Mouse (Mus musculus) olfactory bulb, adult 2 months (tissue): ENCODE measurements around the gene Kcnn3. TPM values are rescaled to one million over a fixed set of nuclear protein-coding genes. Genes with fewer than 3 reads are reported as not detected.

Experiments
- H3K27ac ChIP-seq: fragments of 200-500 bp; 2 replicates; pipeline ENCODE4 v1.5.1; 2012; ENCODE audit warnings: low read depth, low read length; ENCODE audit not compliant: insufficient read depth
- H3K4me1 ChIP-seq: fragments of 200-500 bp; 2 replicates; pipeline ENCODE4 v1.6.1; 2012; ENCODE audit warnings: low read length; ENCODE audit not compliant: control insufficient read depth, insufficient read depth
- H3K4me3 ChIP-seq: fragments of 200-500 bp; 2 replicates; pipeline ENCODE4 v1.5.1; 2012; ENCODE audit warnings: mild to moderate bottlenecking, low read depth, low read length, moderate library complexity; ENCODE audit not compliant: insufficient read depth
- CTCF ChIP-seq: fragments of 200-500 bp; IDR thresholded peaks from 2 replicates; pipeline ENCODE4 v1.5.1; 2012; ENCODE audit warnings: low read depth, mild to moderate bottlenecking, low read length, moderate library complexity; ENCODE audit not compliant: insufficient read depth
- POLR2A ChIP-seq: fragments of 200-500 bp; IDR thresholded peaks from 2 replicates; pipeline ENCODE4 v1.6.1; 2012; ENCODE audit warnings: mild to moderate bottlenecking, low read depth, low read length, moderate library complexity; ENCODE audit not compliant: insufficient read depth
- WGBS: fragments of 180-500 bp; shearing (Covaris S2); methylation state at CpG from one replicate; pipeline ENCODE4 v1.1.7; 2018; 5-methylcytosine and 5-hydroxymethylcytosine counted together
- polyA plus RNA-seq: library from polyadenylated mRNA; stranded (reverse); fragments of >200 nt; gene quantifications from 2 replicates; pipeline ENCODE4 v1.2.4, GENCODE M21; 2012; ENCODE audit warnings: low replicate concordance; ENCODE audit not compliant: missing spikeins, insufficient read depth, insufficient read length

Gene Kcnn3
- polyA plus RNA-seq, 1 experiment, result not detected

- Histone ChIP-seq H3K27ac (no peak overlapping the region), H3K4me3 (no peak overlapping the region), H3K4me1 (peaks cover 8% of the 10 kb centered on the region; the same call in 1 of the 2 replicates)
- TF ChIP-seq POLR2A (no peak), CTCF (no peak)
- 94% methylated on average over 3 of the region's 3 CpGs for WGBS
Measured at GRCm38 (mm10) chr3:89490790-89491189, 29.2 kb upstream of the Kcnn3 start.

DNA sequence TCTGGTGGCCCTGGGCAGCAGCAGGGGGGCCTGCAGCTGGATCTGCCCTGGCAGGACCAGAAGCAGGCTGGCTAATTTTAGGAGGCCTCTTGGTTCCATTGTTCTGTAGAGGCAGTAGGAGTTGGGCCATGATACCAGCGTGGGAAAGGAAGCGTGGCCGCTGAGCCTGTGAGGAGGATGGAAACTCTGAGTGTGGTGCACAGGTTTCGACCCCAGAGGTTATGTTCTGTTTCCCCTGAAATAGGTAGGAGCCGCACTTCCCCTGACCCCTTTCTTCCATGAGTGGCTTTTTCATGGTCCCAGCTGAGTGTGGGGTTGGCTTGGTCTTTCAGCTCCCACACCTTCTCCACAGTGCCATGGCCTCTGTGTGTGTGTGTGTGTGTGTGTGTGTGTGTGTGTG, 28.4 kb upstream of the Kcnn3 start:
- WGBS, result 88% methylated on average over 5 of the region's 5 CpGs

GRCm38 (mm10) chr3:89492701-89493151, 27.2 kb upstream of the Kcnn3 start:
- no peak overlapping the region for H3K4me3 ChIP-seq
- H3K4me1 ChIP-seq, result peaks cover 8% of the 10 kb centered on the region; the same call in 1 of the 2 replicates
- H3K27ac ChIP-seq, result no peak overlapping the region
- WGBS, result 75% methylated on average over 8 of the region's 8 CpGs
- no peak for TF ChIP-seq CTCF
- TF ChIP-seq POLR2A, result no peak

More for the DNA sequence above, 28.4 kb upstream of the Kcnn3 start:
- no peak overlapping the region for H3K27ac ChIP-seq
- no peak for TF ChIP-seq POLR2A
- peaks cover 8% of the 10 kb centered on the region; the same call in 1 of the 2 replicates for H3K4me1 ChIP-seq
- no peak overlapping the region for H3K4me3 ChIP-seq

- no peak overlapping the region for H3K4me3 ChIP-seq
- H3K4me1 ChIP-seq, result 0 out of 2 replicates have a peak, but pooled peaks cover 1% of the 10 kb centered on the region
- no peak for TF ChIP-seq CTCF
- TF ChIP-seq POLR2A, result no peak
- no peak overlapping the region for H3K27ac ChIP-seq
- 88% methylated on average over 5 of the region's 5 CpGs for WGBS
Measured at GRCm38 (mm10) chr3:89494630-89495029, 25.3 kb upstream of the Kcnn3 start.

GRCm38 (mm10) chr3:89496366-89496765, 23.6 kb upstream of the Kcnn3 start:
- Histone ChIP-seq H3K27ac (no peak overlapping the region), H3K4me1 (no peaks in the 10 kb centered on the region), H3K4me3 (no peak overlapping the region)
- TF ChIP-seq POLR2A (no peak), CTCF (no peak)
- WGBS, result 73% methylated on average over 3 of the region's 3 CpGs

GRCm38 (mm10) chr3:89499696-89500095, 20.3 kb upstream of the Kcnn3 start:
- Histone ChIP-seq H3K4me1 (no peaks in the 10 kb centered on the region), H3K27ac (no peak overlapping the region), H3K4me3 (no peak overlapping the region)
- TF ChIP-seq POLR2A, result no peak
- no peak for TF ChIP-seq CTCF
- 42% methylated on average over 7 of the region's 7 CpGs for WGBS

GRCm38 (mm10) chr3:89501486-89501885, 18.5 kb upstream of the Kcnn3 start:
- Histone ChIP-seq H3K4me3 (no peak overlapping the region), H3K4me1 (no peaks in the 10 kb centered on the region), H3K27ac (no peak overlapping the region)
- no peak for TF ChIP-seq POLR2A
- no peak for TF ChIP-seq CTCF

- Histone ChIP-seq H3K4me1 (no peaks in the 10 kb centered on the region), H3K4me3 (no peak overlapping the region), H3K27ac (no peak overlapping the region)
- no peak for TF ChIP-seq POLR2A
- no peak for TF ChIP-seq CTCF
- WGBS, result 87% methylated on average over 7 of the region's 7 CpGs
Measured at GRCm38 (mm10) chr3:89502551-89502950, 17.4 kb upstream of the Kcnn3 start.

DNA sequence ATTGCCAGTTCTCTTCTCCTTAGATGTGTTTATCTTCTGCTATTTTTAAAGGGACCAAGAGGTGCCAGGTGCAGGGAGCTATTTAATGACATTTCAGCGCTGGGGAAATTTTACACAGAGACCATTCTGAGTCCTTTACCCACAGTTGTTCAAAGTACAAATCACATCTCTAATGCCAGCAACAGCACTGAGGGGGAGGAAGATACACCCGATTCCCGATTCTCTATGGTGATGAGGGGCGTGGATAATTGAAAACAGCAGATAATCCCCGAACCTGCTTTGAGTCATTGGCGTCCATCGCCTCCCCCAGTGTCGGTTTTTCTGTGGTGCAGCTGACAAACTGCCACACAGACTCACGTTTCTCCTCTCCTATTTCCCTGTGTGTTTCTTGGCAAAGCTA, 11.9 kb upstream of the Kcnn3 start:
- Histone ChIP-seq H3K4me3 (no peak overlapping the region), H3K27ac (no peak overlapping the region), H3K4me1 (peaks cover 13% of the 10 kb centered on the region)
- no peak for TF ChIP-seq POLR2A
- 15% methylated on average over 9 of the region's 9 CpGs for WGBS

GRCm38 (mm10) chr3:89510979-89511378, 9.0 kb upstream of the Kcnn3 start:
- H3K27ac ChIP-seq, result no peak overlapping the region
- peaks cover 13% of the 10 kb centered on the region for H3K4me1 ChIP-seq
- TF ChIP-seq POLR2A, result no peak
- TF ChIP-seq CTCF, result no peak
- H3K4me3 ChIP-seq, result no peak overlapping the region
- WGBS, result 24% methylated on average over 4 of the region's 4 CpGs
